Mouse (Mus musculus) kidney, postnatal 36 days (tissue): ENCODE results near the gene Mcf2l.

Experiments used
- DNase-seq, 2 experiments: peaks; one replicate each; pipeline ENCODE4 v3.0.0; 2021 to 2022; ENCODE audit warnings: mixed read lengths in 2 of 2

Gene Mcf2l

DNA sequence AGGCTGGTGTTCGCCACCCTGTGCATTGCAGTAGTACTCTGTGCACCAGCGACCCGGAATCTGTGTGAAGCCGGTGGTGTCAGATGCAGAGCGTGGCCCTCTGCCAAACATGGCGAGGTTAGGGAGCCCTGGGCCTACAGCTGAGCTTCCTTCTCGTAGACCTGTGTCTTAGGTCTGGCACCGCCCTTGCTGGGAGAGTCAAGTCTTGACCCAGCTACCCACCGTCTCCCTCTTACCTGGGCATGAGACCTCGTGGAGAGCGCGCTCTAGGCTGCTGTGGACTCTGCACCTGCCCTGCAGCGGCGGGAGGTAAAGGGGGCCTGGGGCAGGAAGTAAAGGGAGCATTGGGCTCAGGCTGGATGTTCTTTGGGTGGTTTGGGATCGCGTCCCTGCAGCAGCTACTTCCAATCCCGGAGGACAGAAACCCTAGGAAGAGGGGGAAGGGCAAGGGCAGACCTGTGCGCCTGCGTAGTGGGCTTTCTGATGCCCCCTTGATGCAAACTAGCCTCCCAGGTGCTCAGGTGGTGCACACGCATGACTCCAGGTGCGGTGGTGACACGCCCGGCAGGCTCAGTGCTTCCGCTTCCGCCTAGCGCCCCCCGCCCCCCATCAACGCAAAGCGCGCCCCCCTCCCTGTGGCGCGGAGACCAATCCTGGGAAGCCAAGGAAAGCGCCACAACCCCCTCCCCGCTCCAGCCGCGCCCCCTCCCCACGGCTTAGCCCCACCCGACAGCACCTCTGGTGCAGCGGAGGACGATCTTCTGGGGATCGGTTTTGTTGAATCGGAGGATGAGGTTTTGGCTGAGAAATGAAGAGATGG, 41.8 kb downstream of the Mcf2l start:
- DNase-seq = peak; percentile 25 to 61

DNA sequence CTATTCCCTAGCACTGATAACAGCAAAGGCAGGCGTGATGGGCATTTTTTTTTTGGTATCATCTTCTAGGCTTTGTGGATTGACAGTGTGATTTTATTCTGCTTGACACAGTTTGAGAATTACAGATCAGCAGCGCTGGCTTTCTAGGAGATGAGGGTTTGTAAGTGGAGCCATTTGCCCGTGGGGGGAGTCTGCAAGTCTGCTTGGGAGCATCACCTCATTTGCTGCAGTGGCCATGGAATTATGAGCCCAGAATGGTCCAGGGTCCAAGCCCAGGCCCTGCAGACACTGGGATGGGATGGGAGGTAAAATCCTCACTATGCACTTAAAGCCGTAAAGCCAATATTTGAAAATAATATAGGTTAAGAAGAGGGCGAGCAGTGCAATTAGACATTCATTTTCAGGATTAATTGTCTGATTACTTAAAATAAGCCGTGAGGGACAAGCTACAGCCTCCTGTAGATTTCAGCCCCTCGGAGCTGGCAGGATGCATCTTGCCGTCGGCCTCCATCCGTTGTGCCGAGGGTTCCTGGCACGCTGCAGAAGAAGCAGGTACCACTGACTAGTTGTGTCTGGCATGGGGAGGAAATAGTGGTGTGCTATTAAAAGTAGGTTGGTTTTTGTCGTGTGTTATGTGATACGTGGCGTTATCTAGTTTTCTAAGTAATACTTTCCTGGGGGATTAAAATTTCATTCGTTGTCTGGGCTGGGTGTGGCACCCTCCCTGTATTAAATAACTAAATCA, 42.7 kb downstream of the Mcf2l start:
- DNase-seq = no peak

DNA sequence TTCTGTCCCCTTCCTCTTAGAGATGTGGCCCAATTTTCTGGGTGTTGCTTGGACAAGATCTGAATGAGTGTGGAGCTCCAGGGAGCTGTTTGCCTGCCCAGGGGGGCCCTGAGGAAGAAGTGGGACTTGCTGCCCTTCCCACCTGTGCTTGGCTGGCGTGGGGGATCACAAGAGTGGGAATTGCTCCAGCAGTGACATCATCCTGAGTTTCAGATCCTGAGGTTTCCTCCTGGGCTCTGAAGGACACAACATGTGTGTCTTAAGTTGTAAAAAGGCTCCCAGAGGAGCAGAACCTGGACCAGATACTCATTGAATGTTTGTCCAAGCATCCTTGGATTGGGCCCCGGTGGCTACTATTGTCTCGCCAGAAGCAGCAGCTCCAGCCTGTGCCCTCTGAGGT, 43.4 kb downstream of the Mcf2l start:
- no peak for DNase-seq

DNA sequence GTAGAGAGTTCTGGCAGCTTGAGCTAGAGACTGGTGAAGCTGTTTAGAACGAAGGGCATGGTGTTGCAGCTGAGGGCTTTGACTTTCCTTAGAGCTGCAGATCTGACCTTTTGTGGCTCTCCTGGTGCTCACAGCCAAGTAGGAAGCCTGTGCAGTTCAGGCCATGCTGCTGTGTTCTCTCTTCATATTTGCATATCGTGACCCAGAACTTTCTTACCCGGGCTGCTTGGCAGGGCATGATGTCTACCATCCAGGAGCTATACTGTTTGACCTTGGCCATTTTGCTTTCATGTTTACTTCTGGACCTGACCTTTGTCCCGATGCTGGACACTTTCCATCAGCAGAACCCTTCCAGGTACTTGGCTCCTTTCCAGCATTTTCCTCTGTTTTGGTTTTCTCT, 44.2 kb downstream of the Mcf2l start:
- DNase-seq = peak; percentile 69 to 70

DNA sequence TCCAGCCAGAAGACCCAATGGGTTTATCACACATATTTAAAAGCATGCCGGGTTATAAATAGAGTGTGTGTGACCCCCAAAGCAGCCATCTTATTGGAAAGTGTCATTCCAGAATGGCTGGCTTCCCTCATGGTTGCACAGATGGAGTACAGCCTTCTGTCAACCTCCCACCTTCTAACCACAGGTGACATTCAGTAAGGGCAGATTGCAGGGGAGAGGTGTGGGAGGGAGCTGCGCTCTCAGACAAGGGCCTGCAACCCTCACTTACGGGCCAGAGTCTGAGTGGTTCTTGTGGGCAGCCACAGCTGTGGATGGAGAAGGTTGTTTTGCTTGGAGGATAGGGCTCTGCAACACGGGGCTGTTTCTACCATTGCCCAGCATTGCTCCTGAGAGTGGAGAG, 47.0 kb downstream of the Mcf2l start:
- no peak for DNase-seq

DNA sequence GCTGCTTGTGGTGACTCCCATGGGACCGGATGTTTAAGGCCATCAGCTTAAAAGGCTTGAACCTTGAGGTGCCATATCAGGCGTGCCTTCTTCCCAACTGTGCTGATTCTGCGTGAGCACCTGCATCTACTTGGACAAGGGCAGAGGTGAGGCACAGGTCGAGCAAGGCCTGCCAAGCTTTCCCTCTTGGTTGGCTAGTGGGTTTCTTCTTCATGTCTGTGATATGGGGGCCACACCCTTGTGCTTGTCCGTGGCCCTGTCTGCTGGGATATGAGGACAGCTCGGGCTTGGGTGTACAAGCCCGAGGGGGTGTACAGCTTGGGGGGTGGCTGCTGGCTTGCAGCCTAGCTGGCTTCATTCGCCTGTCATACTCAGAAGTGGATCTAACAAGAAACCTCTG, 51.4 kb downstream of the Mcf2l start:
- DNase-seq = no peak

DNA sequence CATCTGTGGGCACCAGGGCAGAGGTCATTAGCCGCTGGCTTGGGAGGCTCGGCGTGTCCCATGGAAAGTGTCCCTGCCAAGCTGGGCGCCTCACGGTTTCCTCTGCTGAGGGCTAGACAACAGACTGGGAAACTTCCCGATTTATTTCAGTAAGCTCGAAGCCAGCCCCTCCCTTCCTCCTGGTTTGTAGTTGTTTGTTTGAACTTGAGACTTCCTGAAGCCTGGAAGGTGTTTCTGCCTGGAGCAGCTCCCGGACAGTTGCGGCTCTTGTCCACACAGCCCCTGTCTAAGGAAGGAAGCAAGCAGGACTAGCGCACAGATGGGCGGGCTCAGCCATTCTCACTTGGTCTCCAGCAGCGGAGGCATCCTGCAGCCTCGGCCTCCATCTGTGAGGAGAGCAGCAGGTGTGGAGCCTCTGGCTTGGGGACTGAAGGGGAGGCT, 52.4 kb downstream of the Mcf2l start:
- peak; percentile 78 to 89 for DNase-seq

DNA sequence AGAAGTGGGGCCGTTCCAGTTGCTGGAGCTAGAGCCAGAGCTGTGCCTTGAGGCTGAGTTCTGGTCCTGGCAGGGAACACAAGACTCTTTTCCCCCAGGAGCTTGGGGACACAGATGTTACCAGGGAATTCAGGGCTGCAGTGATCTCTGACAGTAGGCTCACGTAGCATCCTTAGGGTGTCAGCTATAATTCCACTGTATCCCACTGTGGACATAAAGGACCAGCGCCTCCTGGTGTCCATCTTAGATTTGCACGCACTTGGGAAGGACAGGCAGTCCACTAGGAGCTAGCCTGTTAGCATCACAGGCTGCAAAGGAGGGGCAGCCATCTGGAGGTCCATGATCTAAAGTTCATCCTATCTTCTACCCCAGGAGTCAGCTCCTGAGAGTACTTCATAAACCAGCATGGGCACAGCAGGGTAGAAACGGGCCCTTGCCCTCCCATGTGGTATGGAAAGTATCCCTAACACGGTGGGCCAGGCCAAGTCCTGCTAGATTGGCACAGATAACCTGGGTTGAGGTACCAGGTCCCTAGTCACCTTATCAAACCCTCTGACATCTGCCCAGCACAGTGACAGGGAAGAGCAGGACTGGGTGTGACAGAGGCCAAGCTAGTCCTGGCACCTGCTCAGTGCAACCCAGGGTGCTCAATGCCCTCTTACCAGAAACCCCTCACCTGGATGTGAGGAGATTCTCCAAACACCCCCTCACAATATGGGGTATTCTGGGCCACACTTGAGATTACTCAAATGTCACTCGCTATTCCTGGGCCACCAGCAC, 53.8 kb downstream of the Mcf2l start:
- DNase-seq = peak; percentile 81 to 90

DNA sequence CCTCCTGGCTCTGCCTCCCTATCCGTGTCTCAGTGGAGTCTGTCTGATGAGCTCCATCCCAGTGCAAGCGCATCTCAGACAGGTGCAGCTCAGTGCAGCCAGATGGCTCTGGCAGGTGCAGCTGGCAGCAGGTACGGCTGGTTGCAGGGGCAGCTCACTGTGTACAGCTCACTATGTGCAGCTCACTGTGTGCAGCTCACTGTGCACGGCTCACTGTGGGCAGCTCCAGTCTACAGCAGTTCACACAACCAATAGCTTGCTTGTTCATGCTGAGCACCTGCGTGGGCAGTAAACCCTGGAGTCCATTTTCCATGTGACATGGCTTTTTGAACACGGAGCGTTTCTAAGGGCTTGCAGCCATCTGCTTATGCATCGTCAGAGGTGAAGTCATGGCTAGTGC, 54.4 kb downstream of the Mcf2l start:
- no peak for DNase-seq

DNA sequence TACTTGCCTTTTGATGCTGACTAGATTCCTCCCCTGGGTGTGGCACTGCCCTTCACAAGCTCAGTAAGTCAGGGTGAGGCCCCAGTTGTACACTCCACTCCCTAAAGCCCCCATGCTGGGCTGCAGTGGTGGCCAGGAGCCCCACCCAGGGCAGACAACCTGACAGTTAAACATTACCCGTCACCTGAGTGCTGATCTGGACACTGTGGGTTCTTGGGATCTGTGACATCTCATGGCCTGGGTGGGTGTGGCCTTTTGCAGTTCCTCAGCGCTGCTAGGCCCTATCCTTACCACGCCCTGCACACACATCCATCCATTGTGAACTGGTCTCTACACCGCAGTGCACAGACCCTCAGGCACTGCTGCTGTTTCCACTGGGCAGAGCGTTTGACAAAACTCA, 55.3 kb downstream of the Mcf2l start:
- DNase-seq = peak in 1 of 2 experiments; percentile 32

DNA sequence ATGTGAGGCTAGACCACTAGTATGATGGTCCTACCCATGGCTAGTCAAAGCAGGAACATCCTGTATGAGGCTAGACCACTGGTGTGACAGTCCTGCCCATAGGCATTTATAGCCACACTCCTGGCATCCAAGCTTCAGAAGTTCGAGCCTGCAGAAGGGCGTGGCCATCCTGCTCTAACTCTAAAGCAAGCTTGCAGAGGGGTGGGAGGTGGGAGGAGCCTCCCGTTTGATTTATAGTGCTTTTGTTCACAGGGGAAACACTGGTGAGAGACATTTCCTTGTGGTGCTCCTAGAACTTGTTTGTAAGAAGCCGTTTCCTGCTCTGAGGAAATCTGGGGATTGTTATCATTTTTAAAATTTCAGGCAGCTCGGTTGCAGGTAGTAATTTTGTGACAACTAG, 56.7 kb downstream of the Mcf2l start:
- DNase-seq = peak; percentile 74 to 79

DNA sequence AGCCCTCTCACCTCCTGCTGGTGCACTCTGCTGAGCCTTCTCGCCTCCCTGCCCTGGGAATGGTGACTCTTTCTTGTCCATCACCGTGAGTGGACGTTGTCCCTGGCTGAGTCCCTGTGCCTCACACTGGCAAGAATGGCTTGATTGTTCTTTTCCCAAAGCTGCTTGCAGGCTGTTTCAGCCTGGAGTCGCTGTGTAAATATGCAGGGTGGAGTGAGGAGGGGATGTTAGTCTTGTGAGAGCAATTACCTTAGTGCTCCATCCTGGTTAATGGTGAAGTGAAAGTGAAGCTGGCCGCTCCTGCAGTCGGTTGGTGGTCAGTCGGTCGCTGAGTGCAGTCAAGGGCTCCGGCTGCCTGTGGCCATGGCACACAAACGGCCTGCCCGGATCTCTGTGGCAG, 57.8 kb downstream of the Mcf2l start:
- peak in 1 of 2 experiments; percentile 33 for DNase-seq

DNA sequence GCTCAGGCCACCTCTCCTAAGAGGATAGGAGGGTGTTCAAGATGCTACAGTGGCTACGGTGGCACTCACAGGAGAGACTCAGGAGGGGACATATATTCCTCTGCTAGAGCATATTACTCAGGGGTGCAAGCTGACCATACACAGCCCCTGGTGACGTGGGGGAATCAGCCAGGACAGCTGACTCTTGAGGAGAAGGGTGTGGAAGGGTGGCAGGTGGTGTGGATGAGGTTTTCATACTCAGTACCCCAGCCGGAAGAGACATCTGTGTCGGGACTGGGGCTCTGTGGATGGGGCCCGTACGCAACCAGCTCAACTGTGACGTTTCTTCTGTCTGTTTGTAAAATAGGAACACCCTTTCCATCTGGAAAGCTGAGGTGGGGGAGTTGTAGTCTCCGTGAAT, 58.9 kb downstream of the Mcf2l start:
- no peak for DNase-seq

DNA sequence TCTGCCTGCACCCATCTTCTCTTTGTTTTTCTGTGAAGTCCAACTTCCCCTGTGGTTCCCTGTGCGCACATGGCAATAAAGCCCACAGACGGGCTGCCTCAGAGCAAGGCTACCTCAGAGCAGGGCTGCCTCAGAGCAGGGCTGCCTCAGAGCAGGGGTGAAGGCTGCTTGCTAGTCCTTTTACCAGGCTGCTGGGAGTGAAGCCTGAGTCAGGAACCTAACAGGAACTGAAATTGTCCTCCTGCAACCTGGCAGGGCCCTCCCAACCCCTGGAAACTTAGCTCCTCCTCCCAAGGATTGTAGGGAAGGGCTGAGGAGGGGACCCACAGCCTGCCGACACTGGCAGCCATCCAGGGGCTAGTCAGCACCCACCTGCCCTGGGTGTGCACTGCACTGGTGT, 60.2 kb downstream of the Mcf2l start:
- no peak for DNase-seq

DNA sequence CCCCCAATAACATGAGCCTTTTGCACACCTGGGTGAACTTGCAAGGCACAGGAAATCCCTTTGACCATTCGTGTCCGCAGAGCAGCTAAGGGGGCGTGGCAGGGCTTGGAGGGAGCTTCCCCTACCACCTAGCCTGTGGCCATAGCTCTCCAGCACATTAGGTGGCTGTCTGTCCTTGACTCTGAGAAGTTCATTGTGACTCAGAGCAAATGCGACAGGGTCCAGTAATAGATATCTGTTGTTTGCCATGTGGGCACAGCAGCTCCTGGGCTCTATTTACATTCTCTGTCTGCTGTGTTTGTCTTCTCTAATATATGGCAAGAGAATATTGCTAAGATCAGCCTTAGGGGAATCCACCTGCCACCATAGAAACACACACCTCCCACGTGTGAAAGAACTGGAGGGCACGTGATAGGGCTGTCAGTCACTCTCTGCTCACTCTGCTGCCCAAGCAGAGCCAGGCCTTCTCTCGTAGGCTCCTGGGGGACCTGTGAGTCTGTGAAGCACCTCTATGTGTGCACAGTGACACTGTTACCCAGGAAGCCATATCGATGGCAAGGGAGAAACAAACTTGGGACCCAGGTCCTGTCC, 60.9 kb downstream of the Mcf2l start:
- peak in 1 of 2 experiments; percentile 26 for DNase-seq

DNA sequence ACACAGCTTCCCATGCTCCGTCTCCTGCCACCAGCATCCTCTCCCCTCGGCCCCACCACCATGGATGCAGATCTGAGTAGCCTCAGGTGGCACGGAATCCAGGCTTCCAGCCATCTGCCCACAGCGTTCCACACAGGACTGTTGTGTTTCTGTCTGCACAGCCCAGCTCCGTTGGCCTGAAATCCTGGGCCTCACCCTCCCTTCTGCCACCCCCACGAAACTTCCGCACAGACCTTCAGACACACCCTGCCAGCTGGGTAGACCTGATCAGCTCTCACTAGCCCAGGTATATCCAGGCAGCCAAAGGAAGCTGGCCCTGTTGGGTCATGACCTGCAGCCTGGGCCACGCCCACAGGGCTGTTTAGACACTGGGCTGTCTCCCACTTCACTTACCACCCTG, 66.9 kb downstream of the Mcf2l start:
- no peak for DNase-seq

DNA sequence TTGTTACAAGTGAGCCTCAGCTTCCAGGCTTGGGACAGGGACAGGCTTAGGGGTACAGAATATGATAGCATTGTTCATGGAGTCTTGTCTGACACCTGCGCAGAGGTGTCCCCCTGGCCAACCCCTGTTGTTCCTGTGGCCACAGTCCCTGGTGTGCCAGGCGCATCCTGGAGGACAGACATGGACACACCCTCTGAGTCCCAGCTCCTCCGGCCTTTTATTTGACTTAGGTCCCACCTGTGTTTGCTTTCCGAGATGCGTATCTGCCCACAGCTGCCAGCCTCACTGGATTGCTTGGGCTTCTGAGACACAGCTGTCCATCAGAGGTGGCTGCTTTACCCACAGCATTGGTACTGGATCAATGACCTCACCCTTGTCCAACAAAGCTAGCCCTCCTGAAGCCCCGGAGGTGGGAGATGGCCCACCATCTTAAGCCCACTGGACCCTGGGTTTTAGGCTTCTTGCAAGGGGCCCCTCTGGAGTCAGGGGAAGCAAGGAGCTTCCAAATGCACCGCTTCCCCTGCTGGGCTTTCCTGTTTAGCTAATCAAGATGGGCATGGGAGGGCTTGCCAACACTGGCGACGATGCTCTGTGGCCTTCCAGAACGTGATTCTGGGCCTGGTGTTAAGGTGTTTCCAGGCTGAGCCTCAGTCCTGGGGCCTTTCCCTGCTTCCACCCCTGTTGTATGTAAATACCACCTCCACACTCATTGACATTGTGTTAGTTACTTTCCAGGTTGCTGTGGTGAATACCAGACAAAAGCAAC, 67.7 kb downstream of the Mcf2l start:
- no peak for DNase-seq

DNA sequence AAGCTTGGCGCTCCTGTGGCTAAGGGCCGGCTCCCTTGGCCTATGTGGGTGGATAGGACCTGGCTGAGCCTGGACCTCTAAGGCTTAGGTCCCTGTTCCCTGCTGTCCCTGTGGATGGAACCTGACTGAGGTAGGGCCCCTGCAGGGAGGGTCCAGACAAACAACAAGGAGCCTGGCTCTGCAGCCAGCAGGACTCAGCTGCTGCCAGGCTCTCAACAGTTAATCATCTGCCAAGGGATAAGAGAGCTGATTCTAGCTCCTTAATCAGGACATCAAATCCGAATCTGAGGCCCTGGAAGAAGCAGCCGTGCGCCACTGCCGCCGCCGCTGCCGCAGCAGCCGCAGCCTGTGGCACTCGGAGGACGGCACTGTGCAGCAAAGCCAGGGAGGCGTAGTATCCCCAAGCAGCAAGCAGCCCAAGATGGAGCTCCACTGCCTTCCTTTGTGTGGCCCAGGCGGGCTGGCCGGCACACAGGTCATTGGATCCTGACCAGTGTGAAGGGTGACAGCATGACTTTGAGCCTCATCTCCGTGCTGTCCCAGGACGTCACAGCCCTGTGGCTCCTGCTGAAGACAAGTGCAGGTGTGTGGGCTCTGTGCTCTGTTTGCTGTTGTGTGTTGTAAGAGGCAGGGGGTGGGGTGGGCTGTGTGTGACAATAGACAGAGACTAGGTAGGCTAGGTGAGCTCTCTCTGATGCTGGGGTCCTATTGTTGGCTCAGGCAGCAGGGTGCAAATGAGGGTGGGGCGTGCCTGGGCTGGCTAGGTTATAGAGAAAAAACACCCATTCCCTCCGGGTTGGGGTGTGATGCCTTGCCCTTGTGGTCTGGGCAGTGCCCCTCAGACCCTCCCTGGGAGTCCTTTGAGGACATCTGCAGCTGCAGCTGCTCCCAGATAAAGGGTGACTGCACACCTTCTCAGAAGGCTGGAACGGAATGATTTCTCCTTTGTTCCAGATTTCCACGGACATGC, 74.3 kb downstream of the Mcf2l start:
- DNase-seq = peak; percentile 36 to 48

DNA sequence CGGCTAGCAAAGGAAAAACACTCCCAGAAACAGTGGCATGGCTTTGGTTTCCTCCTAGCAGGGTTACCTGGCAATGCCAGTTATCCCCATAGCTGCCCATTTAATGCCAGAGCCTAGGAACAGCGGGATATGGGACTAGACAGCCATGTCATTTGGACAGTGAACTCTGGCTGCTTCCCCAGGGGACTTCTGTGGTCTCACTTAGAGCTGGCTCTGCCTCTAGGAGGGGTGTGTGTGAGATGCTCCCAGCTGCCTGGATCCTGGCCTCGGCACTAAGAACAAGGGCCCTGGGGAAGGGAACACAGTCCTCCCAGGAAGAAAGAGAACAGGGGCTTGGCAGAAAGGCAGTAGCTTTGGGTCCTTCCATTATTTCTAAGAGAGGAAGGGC, 75.0 kb downstream of the Mcf2l start:
- DNase-seq = no peak

DNA sequence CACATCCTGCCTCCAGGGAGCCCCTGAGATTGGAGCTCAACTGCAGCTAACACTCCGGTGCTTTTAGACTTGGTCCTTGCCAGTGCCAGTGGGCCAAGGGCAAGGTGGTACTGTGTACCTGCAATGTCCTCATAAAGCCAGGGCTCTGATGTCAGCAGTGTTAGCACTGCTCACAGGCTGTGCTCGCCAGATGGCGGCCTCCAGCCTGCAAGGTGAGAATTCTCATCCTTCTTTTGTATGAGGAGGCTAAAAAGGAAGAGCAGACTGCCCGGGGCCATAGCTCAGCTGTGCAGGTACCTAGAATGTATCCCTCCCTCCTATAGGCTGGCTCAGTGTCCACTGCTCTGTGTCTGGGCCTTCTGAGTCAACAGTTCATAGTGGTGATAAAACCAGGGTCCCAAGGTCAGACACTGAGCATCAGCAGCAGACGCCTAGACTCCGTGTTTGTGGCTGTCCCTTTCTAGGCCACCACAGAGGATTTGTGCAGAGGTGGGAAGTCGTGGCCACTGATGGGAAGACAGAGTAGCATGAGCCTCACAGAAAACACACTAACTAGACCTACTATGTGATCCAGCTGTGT, 77.5 kb downstream of the Mcf2l start:
- DNase-seq = no peak

DNA sequence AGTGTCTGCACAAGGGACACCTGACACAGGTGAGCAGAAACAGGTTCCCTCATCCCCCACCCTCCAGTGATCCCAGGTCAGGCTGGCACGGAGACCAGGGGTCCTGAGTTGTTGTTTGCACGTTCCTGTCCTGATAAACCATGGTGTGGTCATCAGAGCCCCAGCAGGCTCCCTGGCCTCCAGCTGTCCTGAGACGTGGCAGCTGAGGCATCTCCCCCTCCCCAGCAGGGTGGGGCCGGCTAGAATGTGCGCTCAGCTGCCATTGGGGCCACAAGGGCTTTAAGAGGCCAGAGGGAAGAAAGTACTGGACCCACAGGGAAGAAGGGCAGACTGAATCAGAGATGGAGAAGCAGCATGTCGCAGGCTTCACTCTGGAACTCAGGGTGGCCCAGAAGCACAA, 79.1 kb downstream of the Mcf2l start:
- no peak for DNase-seq
